Mouse (Mus musculus) cortical plate, adult 2 months (tissue): Measurements from ENCODE around the gene Clic4.

ENCODE experiments used
- CTCF ChIP-seq: fragments of 200-500 bp; IDR thresholded peaks from 2 replicates; pipeline ENCODE4 v1.5.1; 2011; ENCODE audit warnings: mild to moderate bottlenecking, control low read depth, low read length; ENCODE audit not compliant: insufficient read depth; ENCODE audit errors: extremely low read depth
- POLR2A ChIP-seq: fragments of 200-500 bp; IDR thresholded peaks from 2 replicates; pipeline ENCODE4 v1.6.1; 2011; ENCODE audit warnings: mild to moderate bottlenecking, low read length, control low read depth; ENCODE audit not compliant: insufficient read depth; ENCODE audit errors: extremely low read depth

DNA sequence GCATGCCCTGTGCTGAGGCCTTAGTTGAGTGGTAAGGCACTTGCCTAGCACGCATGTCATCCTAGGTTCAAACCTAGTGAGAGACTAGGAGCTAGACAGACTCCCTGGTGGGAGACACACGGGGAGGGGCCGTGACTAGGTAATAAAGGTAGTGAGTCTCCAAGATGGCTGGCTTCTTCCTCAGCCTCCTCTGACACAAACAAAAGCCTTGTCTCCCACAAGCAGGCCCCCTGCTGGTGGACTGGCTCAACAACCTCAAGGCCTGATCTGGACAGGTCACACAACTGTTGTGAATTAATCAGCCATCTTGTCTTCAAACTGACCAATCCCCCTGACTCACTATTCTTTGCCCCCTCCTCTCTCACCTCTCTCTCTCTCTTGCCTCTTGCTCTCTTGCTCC, 28.3 kb downstream of the Clic4 start:
- TF ChIP-seq CTCF (no peak), POLR2A (no peak)
